Mouse (Mus musculus) hindbrain, embryonic 16.5 days (tissue): Measurements from ENCODE around the gene Usf2. TPM values are rescaled to one million over a fixed set of nuclear protein-coding genes. Genes with fewer than 3 reads are reported as not detected.

Experiments
- ATAC-seq: fragments of 200-750 bp; cut with Nextera tagmentation; 2 replicates; pipeline ENCODE4 v1.8.0; 2017; ENCODE audit warnings: moderate TSS enrichment, moderate library complexity
- H3K27ac ChIP-seq: fragments of 300-500 bp; sonication (generic); 2 replicates; pipeline ENCODE4 v1.5.1; 2014; ENCODE audit warnings: low read depth, mild to moderate bottlenecking, control low read depth, low read length, moderate library complexity
- H3K27me3 ChIP-seq: fragments of 300-500 bp; sonication (generic); replicated peaks from 2 replicates; pipeline ENCODE4 v1.6.1; 2014; ENCODE audit warnings: low read length; ENCODE audit not compliant: control insufficient read depth, insufficient read depth
- H3K36me3 ChIP-seq: fragments of 300-500 bp; sonication (generic); 2 replicates; pipeline ENCODE4 v1.6.1; 2014; ENCODE audit warnings: mild to moderate bottlenecking, low read length, moderate library complexity, mixed read lengths; ENCODE audit not compliant: control insufficient read depth, insufficient read depth
- H3K4me1 ChIP-seq: fragments of 300-500 bp; sonication (generic); 2 replicates; pipeline ENCODE4 v1.6.1; 2014; ENCODE audit warnings: low read depth, low read length; ENCODE audit not compliant: control insufficient read depth, insufficient read depth
- H3K4me2 ChIP-seq: fragments of 300-500 bp; sonication (generic); 2 replicates; pipeline ENCODE4 v1.6.1; 2014; ENCODE audit warnings: mild to moderate bottlenecking, low read length, control low read depth, moderate library complexity
- H3K4me3 ChIP-seq: fragments of 300-500 bp; sonication (generic); 2 replicates; pipeline ENCODE4 v1.5.1; 2014; ENCODE audit warnings: mild to moderate bottlenecking, low read length, control low read depth, moderate library complexity
- H3K9ac ChIP-seq: fragments of 300-500 bp; sonication (generic); 2 replicates; pipeline ENCODE4 v1.6.1; 2014; ENCODE audit warnings: low read depth, mild to moderate bottlenecking, control low read depth, low read length, moderate library complexity
- H3K9me3 ChIP-seq: fragments of 300-500 bp; sonication (generic); 2 replicates; pipeline ENCODE4 v1.6.1; 2014; ENCODE audit warnings: mild to moderate bottlenecking, low read length, moderate library complexity; ENCODE audit not compliant: control insufficient read depth
- WGBS: fragments of 180-500 bp; shearing (Covaris S2); extraction: QIAGEN DNeasy Blood & Tissue Kit; methylation state at CpG from one replicate; pipeline ENCODE4 v1.1.7; 2014; 5-methylcytosine and 5-hydroxymethylcytosine counted together
- polyA plus RNA-seq: library from polyadenylated mRNA; unstranded; fragments of >200 nt; fragmentation: Nextera tagmentation; extraction: Ambion mirVana; gene quantifications from 2 replicates; pipeline ENCODE4 v1.2.1, GENCODE M21; 2015

The Usf2 gene
- polyA plus RNA-seq: 25.7 and 27.3 TPM in 2 replicates

DNA sequence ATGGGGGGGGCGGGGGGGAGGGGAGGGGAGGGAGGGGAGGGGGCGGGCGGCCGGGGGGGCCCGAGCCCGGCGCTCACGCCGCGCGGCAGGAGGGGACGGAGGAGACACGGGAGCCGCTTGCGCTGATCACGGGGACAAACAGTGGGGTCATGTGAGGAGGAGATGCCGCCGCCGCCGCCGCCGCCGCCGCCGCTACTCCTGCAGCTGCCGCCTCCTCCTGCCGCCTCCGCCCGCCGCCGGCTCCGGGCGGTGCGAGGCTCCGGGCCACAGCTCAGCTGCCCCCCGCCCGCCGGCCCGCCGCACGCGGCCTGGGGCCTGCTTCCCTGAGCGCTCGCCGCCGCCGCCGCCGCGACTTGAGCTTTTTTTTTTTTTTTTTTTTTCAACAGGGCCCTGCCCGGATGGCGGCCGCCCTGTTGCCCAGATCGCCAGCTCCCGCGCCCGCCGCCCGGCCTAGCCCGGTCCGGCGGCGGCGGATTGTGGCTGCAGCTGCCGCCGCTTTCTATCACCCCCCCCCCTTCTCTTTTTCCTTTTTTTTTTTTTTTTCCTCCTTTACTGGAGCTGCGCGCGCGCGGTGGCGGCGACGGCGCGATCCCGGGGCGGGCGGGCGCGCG lies at the start of gene Usf2:
TSS of gene Usf2 (minus strand) at position 48 of the 611 bp plus-strand sequence.
- Histone ChIP-seq H3K27ac (peak within 1 kb of the TSS; percentile 99), H3K36me3 (peaks cover 21% of the 10 kb centered on the region), H3K4me2 (peak within 1 kb of the TSS; percentile 65), H3K4me3 (peak within 1 kb of the TSS; percentile 87), H3K9me3 (no peaks in the 10 kb centered on the region), H3K27me3 (no peaks in the 10 kb centered on the region), H3K9ac (peak within 1 kb of the TSS; percentile 98), H3K4me1 (peaks cover 18% of the 10 kb centered on the region)
- WGBS: under 1% methylated on average over 28 of the region's 82 CpGs
- ATAC-seq: peak; percentile 58

- Histone ChIP-seq H3K4me1 (peaks cover 5% of the 10 kb centered on the region), H3K4me3 (no peak overlapping the region), H3K36me3 (no peaks in the 10 kb centered on the region), H3K27ac (no peak overlapping the region), H3K9me3 (no peaks in the 10 kb centered on the region), H3K9ac (no peak overlapping the region), H3K4me2 (no peak overlapping the region), H3K27me3 (no peaks in the 10 kb centered on the region)
- no peak for ATAC-seq
- 81% methylated on average over 8 of the region's 8 CpGs for WGBS
Observed at GRCm38 (mm10) chr7:31002650-31003049, 46.0 kb upstream of the Usf2 start.

DNA sequence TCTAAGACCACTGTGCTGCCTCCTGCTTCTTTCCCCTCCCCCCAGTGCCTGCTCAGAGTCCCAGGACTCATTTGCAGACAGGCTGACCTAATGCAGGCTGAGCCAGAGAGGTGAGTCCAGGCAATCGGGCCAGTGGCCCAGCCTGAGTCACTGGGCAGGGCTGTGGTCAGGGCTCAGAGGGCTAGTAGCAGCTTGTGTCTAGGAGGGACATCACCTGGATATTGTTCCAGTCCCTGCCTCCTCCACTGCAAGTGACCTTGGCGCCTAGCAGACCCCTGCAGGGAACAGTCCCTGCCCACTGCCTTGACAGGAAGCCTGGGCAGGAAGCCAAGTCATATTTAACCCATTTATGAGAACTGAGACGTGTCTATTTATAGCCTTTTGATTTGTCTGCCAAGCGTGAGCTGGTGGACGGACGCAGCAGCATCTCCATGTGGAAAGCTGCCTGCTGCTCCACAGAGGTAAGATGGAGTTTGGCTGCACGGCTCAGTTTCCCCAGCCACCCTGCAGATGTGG lies 44.0 kb upstream of the Usf2 start:
- Histone ChIP-seq H3K4me2 (no peak overlapping the region), H3K4me1 (peaks cover 5% of the 10 kb centered on the region), H3K27ac (no peak overlapping the region), H3K9me3 (no peaks in the 10 kb centered on the region; the same call in 1 of the 2 replicates), H3K9ac (no peak overlapping the region), H3K4me3 (no peak overlapping the region), H3K27me3 (no peaks in the 10 kb centered on the region), H3K36me3 (no peaks in the 10 kb centered on the region)
- WGBS: 37% methylated on average over 7 of the region's 7 CpGs
- ATAC-seq: peak; percentile 34; the same call in 1 of the 2 replicates

GRCm38 (mm10) chr7:30996491-30996890 lies 39.9 kb upstream of the Usf2 start:
- 98% methylated on average over 2 of the region's 2 CpGs for WGBS
- Histone ChIP-seq H3K4me1 (peaks cover 5% of the 10 kb centered on the region), H3K27me3 (no peaks in the 10 kb centered on the region), H3K9ac (no peak overlapping the region), H3K36me3 (no peaks in the 10 kb centered on the region), H3K27ac (no peak overlapping the region), H3K4me3 (no peak overlapping the region), H3K9me3 (no peaks in the 10 kb centered on the region; the same call in 1 of the 2 replicates), H3K4me2 (no peak overlapping the region)
- ATAC-seq: no peak

DNA sequence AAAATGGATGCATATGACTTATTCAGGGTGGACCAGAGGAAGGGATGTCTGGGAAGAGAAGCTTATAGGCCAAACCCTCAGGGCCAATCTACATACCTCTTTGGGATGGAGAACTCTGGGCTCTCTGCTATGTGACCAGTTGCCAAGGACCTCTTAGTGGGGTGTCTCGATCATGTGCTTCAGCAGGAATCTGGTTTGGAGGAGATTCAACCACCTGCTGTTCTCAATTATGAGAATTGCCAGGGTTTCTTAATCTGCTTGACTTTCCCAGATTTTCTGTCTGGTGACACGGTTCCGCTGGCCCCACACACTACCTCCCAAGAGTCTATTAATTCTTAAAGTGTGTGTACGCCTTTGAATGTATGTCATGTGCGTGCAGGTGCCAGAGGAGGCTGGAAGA lies 37.4 kb upstream of the Usf2 start:
- H3K9ac ChIP-seq: no peak overlapping the region
- no peak overlapping the region for H3K4me3 ChIP-seq
- 69% methylated on average over 5 of the region's 5 CpGs for WGBS

GRCm38 (mm10) chr7:30992148-30992547 lies 35.5 kb upstream of the Usf2 start:
- H3K9me3 ChIP-seq: no peaks in the 10 kb centered on the region; the same call in 1 of the 2 replicates
- no peak overlapping the region for H3K4me3 ChIP-seq
- 82% methylated on average over 5 of the region's 5 CpGs for WGBS
- H3K27me3 ChIP-seq: no peaks in the 10 kb centered on the region
- no peak overlapping the region for H3K9ac ChIP-seq
- no peak for ATAC-seq
- no peak overlapping the region for H3K27ac ChIP-seq
- H3K4me1 ChIP-seq: no peaks in the 10 kb centered on the region
- H3K4me2 ChIP-seq: no peak overlapping the region
- H3K36me3 ChIP-seq: no peaks in the 10 kb centered on the region

More for the DNA sequence above, 37.4 kb upstream of the Usf2 start:
- Histone ChIP-seq H3K4me1 (no peaks in the 10 kb centered on the region), H3K27me3 (no peaks in the 10 kb centered on the region), H3K4me2 (no peak overlapping the region), H3K36me3 (no peaks in the 10 kb centered on the region), H3K9me3 (no peaks in the 10 kb centered on the region; the same call in 1 of the 2 replicates), H3K27ac (no peak overlapping the region)
- ATAC-seq: no peak

DNA sequence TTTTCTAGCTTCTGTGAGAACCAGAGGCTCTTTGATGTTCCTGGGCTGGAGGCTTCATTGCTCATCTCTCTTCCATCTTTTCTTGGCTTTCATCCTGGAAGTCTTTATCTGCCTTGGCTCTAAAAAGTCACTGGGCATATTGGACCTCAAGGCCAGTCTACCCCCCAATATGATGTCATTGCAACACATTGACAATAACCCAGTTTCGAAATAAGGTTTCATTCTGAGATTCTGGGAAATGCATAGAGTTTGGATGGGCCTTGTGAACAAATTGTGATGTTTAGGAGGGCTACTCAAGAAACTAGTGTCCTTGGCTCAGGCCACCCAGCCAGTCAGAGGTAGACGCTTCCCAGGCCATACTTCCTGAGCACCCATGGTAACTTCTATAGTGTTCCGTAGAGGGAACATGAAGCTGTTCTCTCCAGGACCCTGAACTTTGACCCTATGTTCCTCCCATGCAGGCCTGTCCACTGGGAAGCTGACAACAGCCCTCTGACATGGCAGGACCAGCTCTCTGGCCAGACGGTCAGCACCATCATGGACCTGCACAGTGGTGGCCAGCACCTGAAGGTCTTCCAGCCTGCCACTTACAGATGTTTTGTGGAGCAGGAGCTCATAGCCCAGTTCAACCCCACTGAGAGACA lies 32.0 kb upstream of the Usf2 start:
- no peaks in the 10 kb centered on the region for H3K36me3 ChIP-seq
- ATAC-seq: no peak
- H3K27me3 ChIP-seq: no peaks in the 10 kb centered on the region
- no peak overlapping the region for H3K9ac ChIP-seq
- no peaks in the 10 kb centered on the region for H3K4me1 ChIP-seq
- H3K27ac ChIP-seq: no peak overlapping the region
- no peak overlapping the region for H3K4me2 ChIP-seq
- 80% methylated on average over 4 of the region's 4 CpGs for WGBS
- no peaks in the 10 kb centered on the region for H3K9me3 ChIP-seq
- no peak overlapping the region for H3K4me3 ChIP-seq

GRCm38 (mm10) chr7:30985357-30985756 lies 28.8 kb upstream of the Usf2 start:
- Histone ChIP-seq H3K27me3 (no peaks in the 10 kb centered on the region), H3K27ac (no peak overlapping the region), H3K9ac (no peak overlapping the region), H3K36me3 (no peaks in the 10 kb centered on the region), H3K9me3 (no peaks in the 10 kb centered on the region), H3K4me1 (no peaks in the 10 kb centered on the region), H3K4me2 (no peak overlapping the region), H3K4me3 (no peak overlapping the region)
- 82% methylated on average over 9 of the region's 9 CpGs for WGBS
- ATAC-seq: no peak

DNA sequence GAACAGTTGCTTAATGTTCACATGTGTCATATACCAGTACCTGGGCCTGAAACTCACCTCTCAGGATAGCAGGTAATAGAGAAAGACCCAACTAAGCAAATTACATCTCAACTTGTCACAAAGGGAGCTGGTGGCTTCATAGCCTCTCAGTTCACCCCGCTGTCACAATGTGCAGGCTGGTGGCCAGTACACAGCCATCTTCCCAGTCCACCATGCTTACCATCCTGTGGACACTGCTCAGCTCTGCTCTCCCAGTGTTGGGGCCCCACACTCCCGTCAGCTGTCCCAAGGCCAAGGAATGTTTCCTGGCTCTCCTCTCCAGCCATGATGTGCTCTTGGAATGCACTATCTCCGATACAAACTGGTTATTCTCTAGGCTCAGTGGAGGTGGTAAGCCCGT lies 25.1 kb upstream of the Usf2 start:
- Histone ChIP-seq H3K36me3 (no peaks in the 10 kb centered on the region), H3K4me3 (no peak overlapping the region), H3K27ac (no peak overlapping the region), H3K9ac (no peak overlapping the region), H3K4me1 (no peaks in the 10 kb centered on the region), H3K4me2 (no peak overlapping the region), H3K27me3 (no peaks in the 10 kb centered on the region), H3K9me3 (no peaks in the 10 kb centered on the region)
- WGBS: 90% methylated on average over 4 of the region's 4 CpGs
- ATAC-seq: no peak
